Mouse (Mus musculus) mouse embryonic stem cell (cell line): ENCODE measurements around the gene Akr7a5.

ENCODE experiments used
- in situ Hi-C, 2 experiments: fragments of 300-500 bp; cut with MboI; formaldehyde crosslinking; loops; 1 replicate in 1 of 2; 3 replicates in 1 of 2; pipeline ENCODE4 v1.14.3; 2019 to 2020; ENCODE audit warnings: low sequenced_read_pairs in 2 of 2, low pct_unique_long_range_greater_than_20kb in 1 of 2, mixed read lengths in 1 of 2; ENCODE audit not compliant: unreplicated experiment in 1 of 2

Gene Akr7a5

DNA sequence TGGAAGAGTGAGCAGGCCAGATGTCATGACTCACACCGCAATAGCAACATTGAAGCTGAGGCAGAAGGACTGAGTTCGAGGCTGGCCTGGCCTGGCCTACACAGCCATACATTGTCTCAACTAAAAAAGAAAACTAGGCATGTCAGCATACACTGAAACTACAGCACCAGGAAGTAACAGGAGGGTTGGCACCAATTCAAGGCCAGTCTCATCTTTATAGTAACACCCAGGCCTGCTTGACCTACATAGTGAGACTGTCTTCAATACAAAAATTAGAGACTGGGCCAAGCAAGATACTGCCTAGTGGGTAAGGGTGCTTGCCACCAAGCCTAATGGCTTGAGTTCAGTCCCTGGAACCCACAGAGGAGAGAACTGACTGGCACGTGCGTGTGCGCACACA lies 18.5 kb upstream of the Akr7a5 start:
- in situ Hi-C loops = no loop called here

DNA sequence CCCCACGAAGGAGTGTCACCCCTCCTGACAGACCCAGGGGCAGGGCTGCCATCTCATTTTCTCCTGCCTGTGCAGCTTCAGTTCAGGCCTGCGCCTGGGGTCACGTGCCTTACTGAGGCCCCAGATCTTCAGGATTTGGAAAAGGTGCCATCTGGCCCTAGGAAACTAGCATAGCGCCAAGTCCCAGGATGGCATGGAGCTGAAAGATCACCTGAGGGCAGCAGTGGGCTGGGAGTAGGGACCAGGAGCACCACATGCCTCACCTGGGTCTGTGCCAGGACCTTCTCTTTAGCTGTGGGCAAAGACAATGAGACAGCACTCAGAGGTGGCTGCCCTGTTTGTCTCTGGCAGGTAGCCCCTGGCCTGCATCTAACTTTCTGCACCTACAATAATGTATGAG lies 13.0 kb upstream of the Akr7a5 start:
- in situ Hi-C loops = no loop called here

- in situ Hi-C loops = no loop called here
Observed at GRCm38 (mm10) chr4:139298671-139299366, 11.7 kb upstream of the Akr7a5 start.

DNA sequence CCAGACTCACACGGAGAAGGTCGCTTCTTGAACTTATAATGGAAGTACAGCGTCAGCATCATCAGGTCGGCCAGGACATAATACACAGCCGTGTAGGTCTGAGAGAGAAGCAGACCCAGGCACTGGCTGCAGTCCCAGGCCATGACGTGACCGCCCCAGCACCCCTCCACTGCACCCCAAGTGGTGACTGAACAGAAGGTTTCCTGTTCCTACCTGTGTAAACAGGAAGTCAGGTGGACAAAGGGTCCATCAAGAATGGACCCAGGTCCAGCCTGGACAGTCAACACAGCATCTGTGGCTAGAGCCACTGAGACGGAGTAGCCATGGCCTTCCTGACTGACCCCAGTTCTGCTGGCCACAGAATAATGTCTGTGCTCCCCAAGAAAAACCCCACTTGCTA lies 8.8 kb upstream of the Akr7a5 start:
- in situ Hi-C loops = no loop called here

- in situ Hi-C loops = no loop called here
Observed at GRCm38 (mm10) chr4:139302241-139302640, 8.3 kb upstream of the Akr7a5 start.

- in situ Hi-C loops = no loop called here
Observed at GRCm38 (mm10) chr4:139305521-139305920, 5.0 kb upstream of the Akr7a5 start.

DNA sequence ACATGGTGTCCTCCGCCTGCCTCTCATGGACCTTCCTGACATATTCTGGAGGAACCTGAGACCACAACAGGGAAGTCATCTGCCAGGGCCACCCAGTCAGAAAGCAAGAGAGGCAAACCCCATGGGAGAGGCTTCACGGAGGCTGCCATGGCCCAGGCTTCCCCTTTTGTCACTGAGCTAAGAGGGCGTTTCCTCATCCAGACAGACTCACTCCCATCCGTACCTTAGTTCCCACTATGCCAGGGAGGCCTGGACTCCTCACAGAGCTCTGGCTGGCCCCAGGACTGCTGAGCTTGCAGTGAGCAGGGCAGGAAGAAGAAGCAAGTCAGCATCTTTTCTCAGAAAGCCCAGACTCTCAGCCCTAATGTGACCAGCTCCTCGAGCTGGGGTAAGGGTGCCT lies 2.6 kb upstream of the Akr7a5 start:
- in situ Hi-C loops = no loop called here

DNA sequence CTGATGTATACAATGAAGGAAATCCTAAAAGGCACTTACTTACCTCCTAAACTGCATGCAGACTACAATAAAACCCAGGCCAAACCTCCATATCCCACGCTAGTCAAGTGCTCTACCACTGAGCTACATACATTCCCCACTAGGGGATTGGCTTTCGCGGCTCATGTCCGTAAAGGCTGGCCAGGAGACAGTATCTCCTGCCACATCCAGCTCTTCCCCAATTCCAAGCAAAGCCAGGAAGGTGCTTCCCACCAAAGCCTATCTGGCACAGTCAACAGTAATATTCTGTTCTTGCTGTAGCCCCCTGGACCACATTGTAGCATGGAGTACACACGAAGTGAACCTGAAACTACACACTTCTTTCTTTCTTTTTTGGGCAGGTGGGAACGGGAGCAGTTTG lies 893 bp upstream of the Akr7a5 start:
- in situ Hi-C loops = no loop called here

DNA sequence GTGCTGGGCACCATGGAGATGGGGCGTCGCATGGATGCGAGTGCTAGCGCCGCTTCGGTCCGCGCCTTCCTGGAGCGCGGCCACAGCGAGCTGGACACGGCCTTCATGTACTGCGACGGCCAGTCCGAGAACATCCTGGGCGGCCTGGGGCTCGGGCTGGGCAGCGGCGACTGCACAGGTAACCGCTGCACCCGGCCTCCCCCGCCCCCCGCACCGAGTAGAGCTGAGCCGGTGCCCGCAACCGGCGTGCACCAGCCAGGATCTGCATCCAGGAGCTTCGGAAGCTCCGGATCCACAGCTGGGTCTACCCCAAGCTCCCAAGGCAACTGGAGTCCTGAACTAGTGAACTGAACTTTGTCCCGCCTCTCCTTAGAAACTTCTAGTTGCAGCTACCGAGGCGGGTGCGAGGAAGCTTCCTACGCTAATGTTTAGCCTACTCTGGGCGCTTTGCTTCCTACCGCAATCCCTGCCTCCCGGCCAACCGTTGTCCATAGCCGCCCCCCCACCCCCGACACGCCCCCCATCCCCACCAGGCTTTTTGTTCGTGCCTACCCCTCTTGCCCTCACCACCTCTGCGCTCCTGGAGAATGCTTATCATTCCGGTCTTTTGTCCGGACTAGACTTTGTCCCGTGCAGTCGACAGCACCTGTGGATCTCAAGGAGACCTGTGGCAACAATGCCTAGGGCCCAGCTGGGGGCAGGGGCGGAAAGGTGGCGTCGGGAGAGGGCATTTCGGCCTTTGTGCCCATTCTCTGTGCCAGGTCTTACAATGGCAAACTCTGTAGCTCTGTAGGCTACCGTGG lies 556 bp downstream of the Akr7a5 start:
- in situ Hi-C loops = no loop called here

DNA sequence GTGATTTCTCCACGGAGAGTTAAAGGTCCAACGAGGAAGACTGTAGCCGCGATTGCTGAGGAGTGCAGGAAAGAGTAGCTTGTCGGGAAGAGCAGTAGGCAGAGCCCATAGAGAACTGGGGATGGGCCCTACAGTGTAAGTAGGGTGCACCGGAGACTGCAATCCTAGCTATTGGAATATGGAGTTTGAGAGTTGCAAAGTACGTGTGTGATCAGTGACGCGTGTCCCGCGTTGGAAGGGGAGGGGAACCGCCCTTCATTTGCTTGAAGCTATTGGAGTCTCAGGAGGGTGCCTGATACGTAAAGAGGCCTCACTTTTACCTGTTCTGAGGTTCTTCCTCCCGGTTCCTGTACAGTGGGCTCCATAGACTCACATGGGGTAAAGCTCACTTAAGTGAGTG lies 1.2 kb downstream of the Akr7a5 start:
- in situ Hi-C loops = no loop called here

DNA sequence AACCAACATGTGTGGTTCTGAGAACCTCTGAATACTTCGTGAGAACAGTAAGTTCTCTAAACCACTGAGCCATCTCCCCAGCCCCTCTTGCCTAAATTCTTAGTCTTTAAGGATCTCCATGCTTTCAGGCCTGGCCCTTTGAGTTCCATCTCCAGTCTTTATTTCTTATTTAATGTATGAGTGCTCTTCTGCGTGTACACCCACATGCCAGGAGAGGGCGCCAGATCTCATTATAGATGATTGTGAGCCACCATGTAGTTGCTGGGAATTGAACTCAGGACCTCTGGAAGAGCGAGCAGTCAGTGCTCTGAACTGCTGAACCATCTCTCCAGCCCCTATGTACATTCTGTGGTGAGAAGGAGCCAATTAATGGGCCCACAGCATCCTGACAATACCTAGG lies 2.1 kb downstream of the Akr7a5 start:
- in situ Hi-C loops = no loop called here

- in situ Hi-C loops = no loop called here
Observed at GRCm38 (mm10) chr4:139318449-139318848, 7.9 kb downstream of the Akr7a5 start.

DNA sequence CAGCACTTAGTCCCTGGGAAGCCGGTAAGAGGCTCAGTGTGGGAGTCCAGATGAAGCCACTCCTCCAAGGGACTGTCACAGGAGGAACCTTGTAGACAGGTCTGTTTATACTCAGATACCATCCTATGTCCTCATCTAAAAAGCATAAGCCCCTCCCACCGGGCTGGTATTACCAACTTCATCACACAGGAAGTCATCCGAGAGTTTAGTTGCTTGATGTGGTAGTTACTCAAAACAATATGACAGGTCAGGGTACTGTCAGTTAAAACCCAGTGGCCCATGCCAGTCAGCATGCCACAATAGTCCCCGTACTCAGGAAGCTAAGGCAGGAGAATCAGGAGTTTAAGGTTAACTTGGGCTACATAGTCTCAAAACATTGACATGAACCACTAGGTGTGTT lies 9.2 kb downstream of the Akr7a5 start:
- in situ Hi-C loops = no loop called here

DNA sequence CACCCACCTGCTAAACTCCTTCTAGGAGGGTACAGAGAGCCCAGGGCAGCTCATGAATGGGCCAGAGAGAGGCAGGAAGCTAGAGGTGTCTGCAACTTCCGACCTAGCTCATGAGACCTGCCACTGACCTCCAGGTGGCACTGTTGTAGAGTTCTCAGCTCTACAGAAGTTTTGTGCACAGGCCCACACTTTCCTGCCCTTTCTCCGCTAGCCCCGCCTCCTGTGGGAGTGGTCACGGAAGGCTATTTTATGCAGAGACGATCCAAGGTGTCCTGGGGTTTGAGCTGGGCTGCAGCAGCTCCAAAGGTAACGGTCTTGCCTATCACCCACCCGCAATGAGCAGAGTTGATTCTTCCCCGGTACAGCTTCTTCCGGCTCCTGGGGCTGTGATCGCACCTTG lies 20.1 kb downstream of the Akr7a5 start:
- in situ Hi-C loops = no loop called here

DNA sequence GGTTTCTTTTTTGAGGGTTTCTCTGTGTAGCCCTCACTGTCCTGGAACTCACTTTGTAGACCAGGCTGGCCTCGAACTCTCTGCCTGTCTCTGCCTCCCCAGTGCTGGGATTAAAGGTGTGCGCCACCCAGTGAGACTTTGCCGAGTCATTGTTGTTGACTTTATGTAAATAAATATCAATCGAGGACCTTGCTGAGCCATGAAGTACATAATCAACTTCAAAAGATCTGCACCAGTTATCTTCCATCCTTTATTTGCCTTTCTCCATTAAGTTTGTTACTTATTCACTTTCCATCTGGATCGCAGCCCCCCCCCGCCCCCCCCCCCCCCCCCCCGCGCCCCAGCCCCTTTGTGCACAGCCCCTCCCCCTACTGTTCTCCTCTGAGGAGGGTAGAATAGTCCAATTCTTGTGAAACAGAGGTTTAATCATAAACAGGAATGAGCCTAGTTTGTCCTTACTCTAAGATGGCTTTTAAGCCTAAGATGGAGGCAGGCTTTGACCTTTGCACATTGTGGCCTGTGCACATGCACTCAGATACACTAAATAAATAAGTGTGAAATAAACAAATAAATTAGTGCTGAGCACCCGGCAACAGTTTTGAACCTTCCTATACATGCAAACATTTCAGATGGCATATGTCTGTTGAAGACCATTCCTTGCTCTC lies 24.2 kb downstream of the Akr7a5 start:
- in situ Hi-C loops = no loop called here

- in situ Hi-C loops = no loop called here
Observed at GRCm38 (mm10) chr4:139335507-139335906, 25.0 kb downstream of the Akr7a5 start.

GRCm38 (mm10) chr4:139336822-139337483 lies 26.4 kb downstream of the Akr7a5 start:
- in situ Hi-C loops = no loop called here

DNA sequence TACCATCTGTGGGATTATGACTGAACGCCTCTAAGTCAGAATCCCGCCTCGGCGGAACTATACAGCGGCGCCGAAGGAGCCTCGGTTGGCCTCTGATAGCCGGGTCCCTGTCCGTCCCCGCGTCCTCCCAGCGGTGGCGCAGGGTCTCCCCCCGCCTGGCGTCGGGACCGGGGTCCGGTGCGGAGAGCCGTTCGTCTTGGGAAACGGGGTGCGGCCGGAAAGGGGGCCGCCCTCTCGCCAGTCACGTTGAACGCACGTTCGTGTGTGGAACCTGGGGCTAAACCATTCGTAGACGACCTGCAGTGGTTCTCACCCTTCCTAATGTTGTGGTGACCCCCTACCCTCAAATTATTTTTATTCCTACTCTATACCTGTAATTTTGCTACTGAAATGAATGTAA lies 27.6 kb downstream of the Akr7a5 start:
- in situ Hi-C loops = no loop called here

- in situ Hi-C loops = no loop called here
Observed at GRCm38 (mm10) chr4:139340835-139341234, 30.3 kb downstream of the Akr7a5 start.
